Mouse (Mus musculus): ENCODE data around the gene Clec4a1. TPM values are rescaled to one million over a fixed set of nuclear protein-coding genes. Genes with fewer than 3 reads are reported as not detected.

Gene Clec4a1
- polyA plus RNA-seq (2015; fragmentation: Nextera tagmentation; extraction: Ambion mirVana) = 0.97 and 1.4 TPM in 2 replicates

DNA sequence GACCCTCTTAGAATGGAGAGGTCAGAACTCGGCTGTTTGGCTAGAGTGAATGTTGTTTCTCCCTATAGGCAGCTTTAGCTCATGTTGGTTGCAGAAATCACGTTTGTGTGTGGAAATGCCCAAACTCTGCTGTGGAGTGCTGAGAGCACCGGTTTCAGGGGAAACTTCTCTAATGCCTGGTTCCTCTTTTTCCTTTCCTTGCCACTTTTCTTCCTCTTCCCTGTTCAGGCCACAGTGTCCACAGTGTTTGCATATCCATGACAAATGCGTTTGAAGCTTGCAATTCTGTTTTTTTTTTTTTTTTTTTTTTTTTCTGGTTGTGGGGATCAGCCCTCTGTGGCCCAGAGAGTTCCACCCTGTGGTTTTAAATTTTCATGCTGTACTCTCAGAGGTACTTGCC, at the start of gene Clec4a1:
Clec4a1 (plus strand) TSS at position 398 of the 400 bp plus-strand sequence.
- H3K4me2 ChIP-seq (ENCODE audit: low read length) = no peak within 1 kb of the TSS
- no peaks in the 10 kb centered on the region for H3K27me3 ChIP-seq (ENCODE audit: control insufficient read depth, insufficient read depth, low read depth, low read length)
- 64% methylated on average over 4 of the region's 4 CpGs for WGBS
- ATAC-seq = no peak
- H3K4me1 ChIP-seq (ENCODE audit: control insufficient read depth, insufficient read depth, low read length) = no peaks in the 10 kb centered on the region
- no peak within 1 kb of the TSS for H3K4me3 ChIP-seq (ENCODE audit: low read depth, low read length)
- H3K9ac ChIP-seq (ENCODE audit: low read depth, low read length) = no peak within 1 kb of the TSS
- H3K36me3 ChIP-seq (ENCODE audit: control insufficient read depth, insufficient read depth, low read length) = no peaks in the 10 kb centered on the region
- H3K9me3 ChIP-seq (replicated peaks; ENCODE audit: control insufficient read depth, low read length, poor library complexity, severe bottlenecking) = no peaks in the 10 kb centered on the region
- no peak within 1 kb of the TSS for H3K27ac ChIP-seq (ENCODE audit: low read length)

DNA sequence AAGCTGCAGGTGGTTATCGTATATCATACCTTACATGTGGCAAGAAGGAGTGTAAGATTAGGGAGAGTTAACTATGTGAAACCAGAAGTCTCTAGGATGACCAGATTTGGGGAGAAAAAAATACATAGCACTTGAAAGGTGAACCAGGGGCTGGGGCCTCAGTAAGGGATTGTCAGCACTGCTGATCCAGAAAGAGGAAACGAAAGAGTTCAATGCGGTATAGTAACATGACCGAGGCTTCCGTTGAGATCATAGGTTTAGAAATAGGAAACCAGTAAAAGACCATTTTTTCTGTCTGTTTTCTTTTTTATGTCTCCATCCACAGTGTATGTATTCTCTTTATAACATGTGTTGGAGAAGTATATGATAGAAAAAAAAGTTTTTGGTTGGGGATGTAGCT, 48.8 kb upstream of the Clec4a1 start:
- no peak overlapping the region for H3K27ac ChIP-seq (ENCODE audit: low read length)
- no peak overlapping the region for H3K9ac ChIP-seq (ENCODE audit: low read depth, low read length)
- H3K4me1 ChIP-seq (ENCODE audit: control insufficient read depth, insufficient read depth, low read length) = peaks cover 13% of the 10 kb centered on the region
- H3K4me2 ChIP-seq (ENCODE audit: low read length) = no peak overlapping the region
- WGBS = 95% methylated on average over 5 of the region's 5 CpGs
- 0 out of 2 replicates have a peak, but pooled peaks cover 2% of the 10 kb centered on the region for H3K36me3 ChIP-seq (ENCODE audit: control insufficient read depth, insufficient read depth, low read length)
- H3K27me3 ChIP-seq (ENCODE audit: control insufficient read depth, insufficient read depth, low read depth, low read length) = no peaks in the 10 kb centered on the region
- no peak for ATAC-seq
- H3K9me3 ChIP-seq (replicated peaks; ENCODE audit: control insufficient read depth, low read length, poor library complexity, severe bottlenecking) = no peaks in the 10 kb centered on the region
- no peak overlapping the region for H3K4me3 ChIP-seq (ENCODE audit: low read depth, low read length)

DNA sequence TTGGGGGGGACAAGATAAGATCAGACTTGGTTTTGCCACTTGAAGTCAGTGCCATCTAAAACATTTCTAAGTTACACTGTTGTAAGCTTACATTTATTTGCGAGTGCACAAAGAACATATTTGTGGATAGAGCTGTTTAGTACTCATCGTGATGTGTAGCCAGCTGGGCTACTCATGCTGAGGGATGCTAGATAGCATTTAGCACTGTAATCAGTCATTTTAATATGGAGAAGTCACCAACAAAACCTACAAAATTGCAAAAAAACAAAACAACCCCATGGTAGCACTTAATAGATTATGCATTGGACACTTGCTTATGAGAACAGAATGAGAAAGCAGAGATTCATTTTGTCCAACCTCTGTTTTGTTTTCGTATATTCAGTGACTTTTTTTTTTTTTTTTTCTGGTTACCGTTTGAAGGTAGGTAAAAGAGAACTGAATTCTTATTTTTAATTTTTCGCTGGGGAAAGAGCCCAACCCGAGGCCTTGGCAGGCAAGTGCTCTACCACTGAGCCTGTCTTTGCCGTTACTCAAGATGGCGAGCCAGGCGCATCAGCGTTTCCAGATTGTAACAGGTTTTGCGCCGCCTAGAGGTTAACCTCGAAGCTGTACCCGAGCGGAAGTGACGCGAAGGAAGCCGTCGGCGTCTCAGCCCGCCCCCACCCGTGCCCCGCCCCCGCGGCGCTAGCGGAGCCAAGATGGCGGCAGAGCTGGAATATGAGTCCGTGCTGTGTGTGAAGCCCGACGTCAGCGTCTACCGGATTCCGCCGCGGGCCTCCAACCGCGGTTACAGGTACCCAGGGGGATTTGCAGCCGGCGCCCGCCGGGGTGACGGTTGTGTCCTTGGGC, 47.6 kb upstream of the Clec4a1 start, which contains the start of gene Necap1:
Necap1 (plus strand) TSS at position 604 of the 849 bp plus-strand sequence.
- Histone ChIP-seq H3K36me3 (ENCODE audit: control insufficient read depth, insufficient read depth, low read length) (0 out of 2 replicates have a peak, but pooled peaks cover 2% of the 10 kb centered on the region), H3K27ac (ENCODE audit: low read length) (peak within 1 kb of the TSS; percentile 94), H3K4me2 (ENCODE audit: low read length) (peak within 1 kb of the TSS; percentile 60), H3K4me1 (ENCODE audit: control insufficient read depth, insufficient read depth, low read length) (peaks cover 13% of the 10 kb centered on the region), H3K9ac (ENCODE audit: low read depth, low read length) (peak within 1 kb of the TSS; percentile 85), H3K4me3 (ENCODE audit: low read depth, low read length) (peak within 1 kb of the TSS; percentile 88), H3K9me3 (replicated peaks; ENCODE audit: control insufficient read depth, low read length, poor library complexity, severe bottlenecking) (no peaks in the 10 kb centered on the region), H3K27me3 (ENCODE audit: control insufficient read depth, insufficient read depth, low read depth, low read length) (no peaks in the 10 kb centered on the region)
- 7% methylated on average over 43 of the region's 43 CpGs for WGBS
- ATAC-seq = peak; percentile 96

DNA sequence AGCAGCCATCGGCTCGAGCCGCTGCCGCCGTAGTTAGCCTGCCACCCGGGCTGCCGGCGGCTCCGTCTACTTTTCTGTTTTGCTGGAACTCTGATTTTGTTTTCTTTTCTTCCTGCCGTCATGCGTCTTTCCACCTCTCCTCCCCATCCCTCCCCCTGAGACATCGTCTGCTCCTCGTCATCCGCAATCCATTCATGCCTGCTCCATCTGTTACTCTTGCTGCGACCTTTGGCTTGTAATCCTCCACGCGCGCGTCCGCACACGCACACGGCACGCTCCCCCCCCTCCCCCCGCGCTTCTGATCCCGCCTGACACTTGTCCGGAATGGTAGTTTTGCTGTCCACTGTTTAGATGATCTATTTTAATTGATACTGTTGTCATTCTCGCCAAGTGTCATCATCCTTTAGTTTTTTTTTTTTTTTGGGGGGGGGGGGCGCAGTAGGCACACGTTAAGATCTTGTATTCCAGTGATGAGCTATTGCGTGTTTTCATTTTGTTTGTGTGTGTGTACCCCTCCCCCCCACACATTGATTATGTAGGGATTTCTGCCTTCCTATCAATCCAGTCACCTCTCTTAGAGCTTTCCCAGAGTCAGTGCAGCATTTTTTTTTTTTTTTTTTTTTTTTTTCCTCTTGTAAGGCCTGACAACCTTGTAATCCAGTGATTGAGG, 46.8 kb upstream of the Clec4a1 start:
- ATAC-seq = peak; percentile 87
- Histone ChIP-seq H3K27ac (ENCODE audit: low read length) (peak overlapping the region; percentile 94), H3K4me2 (ENCODE audit: low read length) (peak overlapping the region; percentile 60), H3K27me3 (ENCODE audit: control insufficient read depth, insufficient read depth, low read depth, low read length) (no peaks in the 10 kb centered on the region), H3K4me3 (ENCODE audit: low read depth, low read length) (peak overlapping the region; percentile 88), H3K36me3 (ENCODE audit: control insufficient read depth, insufficient read depth, low read length) (0 out of 2 replicates have a peak, but pooled peaks cover 2% of the 10 kb centered on the region), H3K9me3 (replicated peaks; ENCODE audit: control insufficient read depth, low read length, poor library complexity, severe bottlenecking) (no peaks in the 10 kb centered on the region), H3K9ac (ENCODE audit: low read depth, low read length) (peak overlapping the region; percentile 85), H3K4me1 (ENCODE audit: control insufficient read depth, insufficient read depth, low read length) (peaks cover 13% of the 10 kb centered on the region)
- WGBS = under 1% methylated on average over 31 of the region's 31 CpGs

DNA sequence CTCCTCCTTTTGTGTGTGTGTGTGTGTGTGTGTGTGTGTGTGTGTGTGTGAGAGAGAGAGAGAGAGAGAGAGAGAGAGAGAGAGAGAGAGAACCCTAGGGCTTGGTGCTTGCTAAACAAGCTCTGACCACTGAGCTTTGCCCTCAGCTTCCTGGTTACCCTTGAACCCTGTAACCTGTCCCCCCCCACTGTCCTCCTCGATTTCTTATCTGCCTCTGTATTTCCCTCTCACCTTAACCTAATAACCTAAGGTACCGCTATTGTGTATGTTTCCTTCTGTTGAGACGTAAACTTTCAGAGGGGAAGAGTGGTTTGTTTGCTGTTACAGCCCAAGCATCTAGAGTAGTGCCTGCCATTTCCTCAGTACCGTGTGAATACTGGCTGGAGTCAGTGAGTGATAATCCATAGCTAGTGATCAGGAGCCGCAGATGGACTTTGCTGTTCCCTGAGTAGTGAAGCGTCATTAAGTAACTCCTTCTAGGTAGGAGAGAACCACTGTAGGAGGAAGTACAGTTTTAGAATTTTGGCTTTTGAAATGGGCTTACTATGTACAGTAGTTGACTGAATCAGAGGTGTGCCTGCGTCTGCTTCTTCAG, 42.4 kb upstream of the Clec4a1 start:
- Histone ChIP-seq H3K27ac (ENCODE audit: low read length) (no peak overlapping the region), H3K4me1 (ENCODE audit: control insufficient read depth, insufficient read depth, low read length) (peaks cover 13% of the 10 kb centered on the region), H3K4me3 (ENCODE audit: low read depth, low read length) (no peak overlapping the region), H3K36me3 (ENCODE audit: control insufficient read depth, insufficient read depth, low read length) (peaks cover 30% of the 10 kb centered on the region), H3K27me3 (ENCODE audit: control insufficient read depth, insufficient read depth, low read depth, low read length) (no peaks in the 10 kb centered on the region), H3K9ac (ENCODE audit: low read depth, low read length) (no peak overlapping the region), H3K9me3 (replicated peaks; ENCODE audit: control insufficient read depth, low read length, poor library complexity, severe bottlenecking) (no peaks in the 10 kb centered on the region), H3K4me2 (ENCODE audit: low read length) (no peak overlapping the region)
- no peak for ATAC-seq
- WGBS = 97% methylated on average over 7 of the region's 7 CpGs

DNA sequence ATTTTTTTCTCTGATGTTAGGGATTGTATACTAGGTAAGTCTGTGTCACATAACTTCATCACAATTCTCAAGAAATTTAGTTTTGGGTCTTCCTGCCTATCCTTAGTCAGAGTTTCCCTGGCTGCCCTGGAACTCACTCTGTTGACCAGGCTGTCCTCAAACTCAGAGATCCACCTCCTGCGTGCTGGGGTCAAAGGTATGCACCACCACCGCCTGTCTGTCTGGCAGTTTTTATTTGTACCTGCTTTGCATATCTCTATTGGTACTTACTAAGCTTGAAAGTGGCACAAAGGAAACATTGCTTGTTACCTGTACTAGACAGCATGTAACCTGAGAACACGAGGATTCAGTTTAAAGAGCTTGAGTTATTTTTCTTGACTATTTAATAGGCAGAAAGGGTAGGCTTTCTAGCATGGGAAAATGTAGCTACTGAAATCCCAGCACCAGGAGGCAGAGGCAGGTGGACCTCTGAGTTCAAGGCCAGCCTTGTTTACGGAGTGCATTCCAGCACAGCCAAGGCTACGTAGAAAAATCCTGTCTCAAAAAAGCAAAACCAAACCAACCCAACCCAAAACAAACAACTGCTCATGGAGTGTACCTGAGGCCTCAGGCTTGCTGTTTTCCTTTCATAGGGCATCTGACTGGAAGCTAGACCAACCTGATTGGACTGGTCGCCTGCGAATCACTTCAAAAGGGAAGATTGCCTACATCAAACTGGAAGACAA, 41.7 kb upstream of the Clec4a1 start:
- no peak for ATAC-seq
- Histone ChIP-seq H3K9ac (ENCODE audit: low read depth, low read length) (no peak overlapping the region), H3K4me2 (ENCODE audit: low read length) (no peak overlapping the region), H3K27ac (ENCODE audit: low read length) (no peak overlapping the region), H3K4me3 (ENCODE audit: low read depth, low read length) (no peak overlapping the region), H3K9me3 (replicated peaks; ENCODE audit: control insufficient read depth, low read length, poor library complexity, severe bottlenecking) (no peaks in the 10 kb centered on the region), H3K4me1 (ENCODE audit: control insufficient read depth, insufficient read depth, low read length) (peaks cover 13% of the 10 kb centered on the region), H3K27me3 (ENCODE audit: control insufficient read depth, insufficient read depth, low read depth, low read length) (no peaks in the 10 kb centered on the region), H3K36me3 (ENCODE audit: control insufficient read depth, insufficient read depth, low read length) (peaks cover 32% of the 10 kb centered on the region)
- 96% methylated on average over 7 of the region's 7 CpGs for WGBS

DNA sequence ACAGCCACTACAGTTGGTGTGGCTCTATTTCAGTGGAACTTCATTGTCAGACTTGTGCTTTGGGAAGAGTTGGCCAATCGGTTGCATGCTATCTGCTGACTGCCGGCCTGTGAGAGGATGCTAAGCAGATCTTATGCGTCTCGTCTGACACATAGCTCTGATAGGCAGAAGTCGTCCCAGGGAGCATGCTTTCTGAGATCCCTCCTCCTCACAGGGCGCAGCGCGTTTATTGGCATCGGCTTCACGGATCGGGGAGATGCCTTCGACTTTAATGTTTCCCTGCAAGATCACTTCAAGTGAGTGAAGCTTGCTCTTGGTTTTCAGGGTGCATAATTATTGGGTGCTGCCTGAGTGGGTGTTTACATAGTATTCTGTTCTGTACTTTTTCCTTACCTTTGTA, 40.4 kb upstream of the Clec4a1 start:
- no peaks in the 10 kb centered on the region for H3K9me3 ChIP-seq (replicated peaks; ENCODE audit: control insufficient read depth, low read length, poor library complexity, severe bottlenecking)
- peaks cover 42% of the 10 kb centered on the region for H3K36me3 ChIP-seq (ENCODE audit: control insufficient read depth, insufficient read depth, low read length)
- no peak overlapping the region for H3K27ac ChIP-seq (ENCODE audit: low read length)
- H3K9ac ChIP-seq (ENCODE audit: low read depth, low read length) = no peak overlapping the region
- no peak overlapping the region for H3K4me2 ChIP-seq (ENCODE audit: low read length)
- ATAC-seq = no peak
- 96% methylated on average over 12 of the region's 12 CpGs for WGBS
- peaks cover under 1% of the 10 kb centered on the region; the same call in 1 of the 2 replicates for H3K4me1 ChIP-seq (ENCODE audit: control insufficient read depth, insufficient read depth, low read length)
- H3K27me3 ChIP-seq (ENCODE audit: control insufficient read depth, insufficient read depth, low read depth, low read length) = no peaks in the 10 kb centered on the region
- no peak overlapping the region for H3K4me3 ChIP-seq (ENCODE audit: low read depth, low read length)

DNA sequence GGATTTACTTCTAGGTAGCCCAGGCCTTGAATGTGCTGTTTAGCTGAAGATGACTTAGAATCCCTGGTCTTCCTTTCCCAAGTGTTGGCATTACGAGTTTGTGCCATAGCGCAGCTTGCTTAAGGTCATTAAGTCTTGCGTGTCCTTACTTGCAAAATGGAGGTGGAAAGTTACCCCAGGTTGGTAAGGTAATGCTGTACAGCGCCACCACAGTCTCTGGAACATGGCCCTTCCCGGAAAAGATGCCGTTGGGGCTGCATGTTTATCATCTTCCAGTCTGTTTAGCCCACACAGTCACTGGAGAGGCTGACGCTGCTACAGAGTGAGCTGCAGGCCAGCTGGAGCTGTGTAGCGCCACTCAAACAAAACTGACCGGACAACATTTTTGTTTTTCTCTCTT, 38.0 kb upstream of the Clec4a1 start:
- Histone ChIP-seq H3K36me3 (ENCODE audit: control insufficient read depth, insufficient read depth, low read length) (peaks cover 62% of the 10 kb centered on the region), H3K4me1 (ENCODE audit: control insufficient read depth, insufficient read depth, low read length) (no peaks in the 10 kb centered on the region), H3K4me2 (ENCODE audit: low read length) (no peak overlapping the region), H3K9ac (ENCODE audit: low read depth, low read length) (no peak overlapping the region), H3K4me3 (ENCODE audit: low read depth, low read length) (no peak overlapping the region), H3K9me3 (replicated peaks; ENCODE audit: control insufficient read depth, low read length, poor library complexity, severe bottlenecking) (no peaks in the 10 kb centered on the region), H3K27ac (ENCODE audit: low read length) (no peak overlapping the region), H3K27me3 (ENCODE audit: control insufficient read depth, insufficient read depth, low read depth, low read length) (no peaks in the 10 kb centered on the region)
- 91% methylated on average over 9 of the region's 9 CpGs for WGBS
- no peak for ATAC-seq

Data from midbrain, embryonic 16.5 days (tissue).